Mouse (Mus musculus) left cerebral cortex, postnatal 14 days (tissue): ENCODE results near the gene Khnyn. TPM values are rescaled to one million over a fixed set of nuclear protein-coding genes. Genes with fewer than 3 reads are reported as not detected.

Experiments
- DNase-seq, 2 experiments: peaks; one replicate each; pipeline ENCODE4 v3.0.0; 2021 to 2022; ENCODE audit warnings: low spot score in 2 of 2, mixed read lengths in 1 of 2
- intact Hi-C: fragments of 180-260 bp; cut with DNase I; formaldehyde crosslinking; loops from one replicate; pipeline ENCODE4 v1.15.1; 2025
- long read RNA-seq, 2 experiments: library from polyadenylated mRNA; stranded (forward); transcript quantifications; one replicate each; pipeline ENCODE4 v2.0.0; 2021
- total RNA-seq, 2 experiments: library from RNA; stranded (reverse); gene quantifications; 2 replicates each; pipeline ENCODE4 v1.2.3; 2021

Gene Khnyn
- 10 to 100 TPM; 10.4 to 10.8 TPM for total RNA-seq
- long read RNA-seq, experiment 1, transcript Khnyn-201 (8 exons, 3,898 nt) = major isoform, 6 of 9 reads
- long read RNA-seq, experiment 1, partial matches to known transcripts = 0 of 9 reads
- long read RNA-seq, experiment 1, other reads (novel, unspliced or antisense) = 3 of 9 reads
- long read RNA-seq, experiment 2, partial matches to known transcripts = 1 of 7 reads
- long read RNA-seq, experiment 2, other reads (novel, unspliced or antisense) = 3 of 7 reads

GRCm38 (mm10) chr14:55884713-55885113 lies at the start of gene Khnyn:
Gene Khnyn (plus strand): TSS chr14:55884947.
- intact Hi-C loops = no loop called here
- DNase-seq = peak; percentile 75 to 78

- DNase-seq = no peak
- intact Hi-C loops = no loop called here
Measured at GRCm38 (mm10) chr14:55838312-55838711, 46.4 kb upstream of the Khnyn start.

- intact Hi-C loops = no loop called here
- no peak for DNase-seq
Measured at GRCm38 (mm10) chr14:55838740-55839139, 46.0 kb upstream of the Khnyn start.

GRCm38 (mm10) chr14:55840853-55841366 lies 43.8 kb upstream of the Khnyn start:
- no peak for DNase-seq
- intact Hi-C loops = no loop called here

GRCm38 (mm10) chr14:55842794-55843193 lies 42.0 kb upstream of the Khnyn start:
- intact Hi-C loops = no loop called here
- DNase-seq = no peak

GRCm38 (mm10) chr14:55845506-55846294 lies 39.0 kb upstream of the Khnyn start:
- intact Hi-C loops = no loop called here
- DNase-seq = no peak

GRCm38 (mm10) chr14:55850885-55851284 lies 33.9 kb upstream of the Khnyn start:
- intact Hi-C loops = no loop called here

GRCm38 (mm10) chr14:55852646-55853551 lies 31.8 kb upstream of the Khnyn start:
- intact Hi-C loops = no loop called here
- DNase-seq = peak; percentile 30

More at GRCm38 (mm10) chr14:55850885-55851284, 33.9 kb upstream of the Khnyn start:
- no peak for DNase-seq

GRCm38 (mm10) chr14:55853621-55854285 lies 31.0 kb upstream of the Khnyn start, which contains the start of gene Nynrin:
Gene Nynrin (plus strand): TSS chr14:55854010.
- DNase-seq = peak in 1 of 2 experiments; percentile 45
- intact Hi-C loops = no loop called here

GRCm38 (mm10) chr14:55854406-55855100 lies 30.2 kb upstream of the Khnyn start:
- intact Hi-C loops = no loop called here

GRCm38 (mm10) chr14:55855101-55855561 lies 29.6 kb upstream of the Khnyn start:
- no peak for DNase-seq

More at GRCm38 (mm10) chr14:55854406-55855100, 30.2 kb upstream of the Khnyn start:
- no peak for DNase-seq

GRCm38 (mm10) chr14:55857588-55857987 lies 27.2 kb upstream of the Khnyn start:
- DNase-seq = no peak
- intact Hi-C loops = no loop called here

More at GRCm38 (mm10) chr14:55855101-55855561, 29.6 kb upstream of the Khnyn start:
- intact Hi-C loops = no loop called here

GRCm38 (mm10) chr14:55862186-55862585 lies 22.6 kb upstream of the Khnyn start:
- DNase-seq = no peak

GRCm38 (mm10) chr14:55862970-55863369 lies 21.8 kb upstream of the Khnyn start:
- no peak for DNase-seq
- intact Hi-C loops = loop anchor here (5.0 kb wide), 1 partner anchor 41 kb away; the partner anchor contains the start of gene Nfatc4

More at GRCm38 (mm10) chr14:55862186-55862585, 22.6 kb upstream of the Khnyn start:
- intact Hi-C loops = loop anchor here (5.0 kb wide), 1 partner anchor 40 kb away; the partner anchor contains the start of gene Nfatc4

GRCm38 (mm10) chr14:55863773-55864172 lies 21.0 kb upstream of the Khnyn start:
- DNase-seq = peak; percentile 36 to 72
- intact Hi-C loops = loop anchor here (5.0 kb wide), 1 partner anchor 41 kb away; the partner anchor contains the start of gene Nfatc4

GRCm38 (mm10) chr14:55866962-55867361 lies 17.8 kb upstream of the Khnyn start:
- intact Hi-C loops = loop anchor here (5.0 kb wide), 1 partner anchor 85 kb away; the partner anchor contains the start of gene Adcy4
- peak; percentile 52 to 64 for DNase-seq

GRCm38 (mm10) chr14:55868230-55869026 lies 16.3 kb upstream of the Khnyn start:
- no peak for DNase-seq
- intact Hi-C loops = loop anchor here (5.0 kb wide), 1 partner anchor 86 kb away; the partner anchor contains the start of gene Adcy4
